Mouse (Mus musculus) MEL (cell line): ENCODE data around the gene Klf1.
A peak's percentile ranks its signal among the peaks of the same experiment; 100 is the strongest.
"Not testable (repeated sequence)": the region's sequence is repeated elsewhere in the genome, so short reads cannot be mapped to it uniquely, and the experiment has no call there.

Experiments
- BHLHE40 ChIP-seq: IDR thresholded peaks from 2 replicates; pipeline ENCODE4 v1.6.1; 2012; ENCODE audit warnings: low read depth, mild to moderate bottlenecking, inconsistent platforms, low read length, improper control_type of control experiment, borderline replicate concordance
- CTCF ChIP-seq, 3 experiments: IDR thresholded peaks in 2 of 3; conservative IDR thresholded peaks in 1 of 3; 2 replicates each; pipeline ENCODE4 v1.5.1; 2011 to 2012; ENCODE audit warnings: low read length in 3 of 3, low read depth in 2 of 3, mild to moderate bottlenecking in 2 of 3, improper control_type of control experiment in 1 of 3, inconsistent platforms in 1 of 3, mixed read lengths in 1 of 3, moderate library complexity in 1 of 3; ENCODE audit not compliant: control insufficient read depth in 1 of 3, insufficient read depth in 1 of 3, poor library complexity in 1 of 3, severe bottlenecking in 1 of 3
- E2F4 ChIP-seq: IDR thresholded peaks from 2 replicates; pipeline ENCODE4 v1.6.1; 2011; ENCODE audit warnings: low read depth, low read length, improper control_type of control experiment, borderline replicate concordance
- EP300 ChIP-seq, 2 experiments: IDR thresholded peaks; 2 replicates each; pipeline ENCODE4 v1.6.1; 2011; ENCODE audit warnings: improper control_type of control experiment in 2 of 2, low read length in 2 of 2, low read depth in 1 of 2, mild to moderate bottlenecking in 1 of 2
- HCFC1 ChIP-seq: IDR thresholded peaks from 2 replicates; pipeline ENCODE4 v1.6.1; 2012; ENCODE audit warnings: low read depth, mild to moderate bottlenecking, inconsistent platforms, low read length, improper control_type of control experiment, moderate library complexity
- MEF2A ChIP-seq: IDR thresholded peaks from 2 replicates; pipeline ENCODE4 v1.6.1; 2014; ENCODE audit warnings: low read depth, mild to moderate bottlenecking, inconsistent platforms, low read length, improper control_type of control experiment; ENCODE audit not compliant: poor library complexity, insufficient replicate concordance, severe bottlenecking; ENCODE audit errors: extremely low read depth
- MYC ChIP-seq: IDR thresholded peaks from 2 replicates; pipeline ENCODE4 v1.6.1; 2011; ENCODE audit warnings: low read depth, mild to moderate bottlenecking, low read length, improper control_type of control experiment, moderate library complexity
- POLR2A ChIP-seq, 2 experiments: IDR thresholded peaks; 2 replicates each; pipeline ENCODE4 v1.6.1; 2011 to 2012; ENCODE audit warnings: low read length in 2 of 2, mild to moderate bottlenecking in 2 of 2, control low read depth in 1 of 2, improper control_type of control experiment in 1 of 2, low read depth in 1 of 2, moderate library complexity in 1 of 2; ENCODE audit not compliant: control insufficient read depth in 1 of 2, insufficient read depth in 1 of 2, poor library complexity in 1 of 2
- SIN3A ChIP-seq: IDR thresholded peaks from 2 replicates; pipeline ENCODE4 v1.6.1; 2012; ENCODE audit warnings: low read length, improper control_type of control experiment, inconsistent platforms
- SMC3 ChIP-seq: IDR thresholded peaks from 2 replicates; pipeline ENCODE4 v1.6.1; 2011; ENCODE audit warnings: low read depth, low read length, improper control_type of control experiment
- TAL1 ChIP-seq: IDR thresholded peaks from 2 replicates; pipeline ENCODE4 v1.6.1; 2012; ENCODE audit warnings: mild to moderate bottlenecking, inconsistent platforms, low read length, moderate library complexity, mixed read lengths
- UBTF ChIP-seq: IDR thresholded peaks from 2 replicates; pipeline ENCODE4 v1.6.1; 2012; ENCODE audit warnings: low read depth, mild to moderate bottlenecking, inconsistent platforms, low read length, improper control_type of control experiment, moderate library complexity, borderline replicate concordance; ENCODE audit not compliant: insufficient read depth
- ZC3H11A ChIP-seq: IDR thresholded peaks from 2 replicates; pipeline ENCODE4 v1.6.1; 2012; ENCODE audit warnings: low read depth, mild to moderate bottlenecking, inconsistent platforms, low read length, improper control_type of control experiment

GRCm38 (mm10) chr8:84907979-84908378 lies 6.3 kb downstream of the Klf1 start:
- TF ChIP-seq POLR2A (IDR thresholded peaks at IDR 0.05; ENCODE audit: control insufficient read depth in 1 of 2, insufficient read depth in 1 of 2, low read depth in 1 of 2, low read length in 2 of 2, poor library complexity in 1 of 2); E2F4; SIN3A; TAL1; EP300 (IDR thresholded peaks at IDR 0.05; ENCODE audit: low read depth in 1 of 2, low read length in 2 of 2); MEF2A; BHLHE40; SMC3; ZC3H11A; HCFC1: not testable (repeated sequence)
- TF ChIP-seq CTCF (IDR thresholded peaks at IDR 0.05 in 2 of 3, conservative IDR thresholded peaks at IDR 0.05 in 1 of 3; ENCODE audit: control insufficient read depth in 1 of 3, insufficient read depth in 1 of 3, low read depth in 2 of 3, low read length in 3 of 3, poor library complexity in 1 of 3, severe bottlenecking in 1 of 3) (peak in 1 of 3 experiments; percentile 17; a peak in 1 of 6 replicates), UBTF (0 out of 2 replicates have a peak, but pooled peaks have one; percentile 31), MYC (0 out of 2 replicates have a peak, but pooled peaks have one; percentile 4)
